Mouse (Mus musculus) forebrain, postnatal 0 days (tissue): ENCODE measurements around the gene Tgds. TPM values are rescaled to one million over a fixed set of nuclear protein-coding genes. Genes with fewer than 3 reads are reported as not detected.
A peak's percentile ranks its signal among the peaks of the same experiment; 100 is the strongest.

Experiments
- ATAC-seq: fragments of 200-750 bp; cut with Nextera tagmentation; 2 replicates; pipeline ENCODE4 v1.8.0; 2017; ENCODE audit warnings: mild to moderate bottlenecking, moderate library complexity
- DNase-seq: peaks from one replicate; pipeline ENCODE4 v3.0.0-alpha.2; 2015
- H3K27ac ChIP-seq: fragments of 300-500 bp; sonication (generic); 2 replicates; pipeline ENCODE4 v1.5.1; 2014; ENCODE audit warnings: low read depth, mild to moderate bottlenecking, antibody characterized with exemption, low read length, moderate library complexity, mixed read lengths
- H3K27me3 ChIP-seq: fragments of 300-500 bp; sonication (generic); 2 replicates; pipeline ENCODE4 v1.6.1; 2014; ENCODE audit warnings: mild to moderate bottlenecking, low read length, mixed read lengths; ENCODE audit not compliant: insufficient read depth
- H3K36me3 ChIP-seq: fragments of 300-500 bp; sonication (generic); 2 replicates; pipeline ENCODE4 v1.6.1; 2014; ENCODE audit warnings: mild to moderate bottlenecking, moderate library complexity; ENCODE audit not compliant: insufficient read depth
- H3K4me1 ChIP-seq: fragments of 300-500 bp; sonication (generic); 2 replicates; pipeline ENCODE4 v1.6.1; 2014; ENCODE audit warnings: antibody characterized with exemption; ENCODE audit not compliant: insufficient read depth
- H3K4me2 ChIP-seq: fragments of 300-500 bp; sonication (generic); 2 replicates; pipeline ENCODE4 v1.6.1; 2014; ENCODE audit warnings: low read depth, mild to moderate bottlenecking, moderate library complexity
- H3K4me3 ChIP-seq: fragments of 300-500 bp; sonication (generic); 2 replicates; pipeline ENCODE4 v1.5.1; 2014; ENCODE audit warnings: low read depth, low read length, mixed read lengths
- H3K9ac ChIP-seq: fragments of 300-500 bp; sonication (generic); 2 replicates; pipeline ENCODE4 v1.6.1; 2014; ENCODE audit warnings: mild to moderate bottlenecking
- H3K9me3 ChIP-seq: fragments of 300-500 bp; sonication (generic); 2 replicates; pipeline ENCODE4 v1.6.1; 2016; ENCODE audit warnings: low read length
- CTCF ChIP-seq: sonication (generic); IDR thresholded peaks from 2 replicates; pipeline ENCODE4 v1.5.1; 2016; ENCODE audit warnings: antibody characterized with exemption, control low read depth, low read depth
- WGBS: fragments of 180-500 bp; shearing (Covaris S2); extraction: QIAGEN DNeasy Blood & Tissue Kit; methylation state at CpG from one replicate; pipeline ENCODE4 v1.1.7; 2014; 5-methylcytosine and 5-hydroxymethylcytosine counted together
- polyA plus RNA-seq: library from polyadenylated mRNA; unstranded; fragments of >200 nt; fragmentation: Nextera tagmentation; extraction: Ambion mirVana; gene quantifications from 2 replicates; pipeline ENCODE4 v1.2.1, GENCODE M21; 2015
- total RNA-seq: library from RNA; depleted of rRNA; stranded (reverse); fragments of >200 nt; gene quantifications from 2 replicates; pipeline ENCODE4 v1.2.3, GENCODE M21; 2014

Gene Tgds
- total and polyA plus RNA-seq, 2 experiments from 2014 or later, result 8.4 to 8.9 TPM

DNA sequence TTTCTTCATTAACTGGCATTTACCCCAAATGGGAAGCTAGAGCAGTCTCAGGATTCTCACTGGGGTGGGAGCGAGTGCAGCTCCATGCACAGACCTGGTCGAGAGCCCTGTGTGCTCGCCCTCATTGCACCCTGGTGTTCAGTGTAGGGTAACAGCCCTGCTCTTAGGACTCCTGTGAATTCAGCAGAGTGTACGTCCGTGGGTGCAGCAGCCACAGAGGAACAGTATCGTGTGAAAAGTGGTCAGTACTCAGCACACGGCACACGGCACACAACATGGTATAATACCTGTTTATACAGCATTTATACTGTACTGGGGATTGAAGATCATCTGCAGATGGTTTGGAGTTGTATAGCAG, 19.7 kb upstream of the Tgds start:
- no peaks in the 10 kb centered on the region for H3K4me1 ChIP-seq
- peaks cover 27% of the 10 kb centered on the region for H3K36me3 ChIP-seq
- no peaks in the 10 kb centered on the region for H3K9me3 ChIP-seq
- H3K27ac ChIP-seq, result no peak overlapping the region
- no peak for DNase-seq
- H3K4me2 ChIP-seq, result no peak overlapping the region
- no peak overlapping the region for H3K4me3 ChIP-seq
- no peaks in the 10 kb centered on the region for H3K27me3 ChIP-seq
- TF ChIP-seq CTCF, result no peak
- no peak overlapping the region for H3K9ac ChIP-seq
- ATAC-seq, result 0 out of 2 replicates have a peak, but pooled peaks have one; percentile 10
- whole genome bisulfite sequencing, result 93% methylated on average over 8 of the region's 8 CpGs

DNA sequence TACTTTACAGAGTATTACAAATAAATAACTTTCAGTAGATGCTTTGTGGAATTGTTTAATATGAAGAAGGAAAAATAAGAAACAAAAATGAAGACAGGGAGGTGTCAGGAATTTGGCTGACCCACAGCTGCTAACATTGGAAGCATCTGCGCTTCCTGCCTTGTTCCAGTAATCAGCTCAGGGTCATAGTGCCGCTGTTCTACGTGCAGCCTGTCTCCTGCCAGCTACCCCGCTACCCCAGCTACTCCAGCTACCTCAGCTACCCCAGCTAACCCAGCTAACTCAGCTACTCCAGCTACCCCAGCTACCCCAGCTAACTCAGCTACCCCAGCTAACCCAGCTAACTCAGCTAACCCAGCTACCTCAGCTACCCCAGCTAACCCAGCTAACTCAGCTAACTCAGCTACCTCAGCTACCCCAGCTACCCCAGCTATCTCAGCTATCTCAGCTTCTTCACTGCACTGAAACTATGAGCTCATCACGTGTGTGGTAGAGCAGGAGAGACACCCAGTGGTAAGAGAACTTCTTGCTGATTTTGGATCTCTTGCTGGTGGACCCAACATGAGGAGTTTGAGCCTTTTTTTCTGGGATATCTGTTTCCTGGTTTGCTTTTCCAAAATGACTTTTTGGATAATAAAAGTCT, 19.2 kb upstream of the Tgds start:
- H3K4me3 ChIP-seq, result no peak overlapping the region

DNA sequence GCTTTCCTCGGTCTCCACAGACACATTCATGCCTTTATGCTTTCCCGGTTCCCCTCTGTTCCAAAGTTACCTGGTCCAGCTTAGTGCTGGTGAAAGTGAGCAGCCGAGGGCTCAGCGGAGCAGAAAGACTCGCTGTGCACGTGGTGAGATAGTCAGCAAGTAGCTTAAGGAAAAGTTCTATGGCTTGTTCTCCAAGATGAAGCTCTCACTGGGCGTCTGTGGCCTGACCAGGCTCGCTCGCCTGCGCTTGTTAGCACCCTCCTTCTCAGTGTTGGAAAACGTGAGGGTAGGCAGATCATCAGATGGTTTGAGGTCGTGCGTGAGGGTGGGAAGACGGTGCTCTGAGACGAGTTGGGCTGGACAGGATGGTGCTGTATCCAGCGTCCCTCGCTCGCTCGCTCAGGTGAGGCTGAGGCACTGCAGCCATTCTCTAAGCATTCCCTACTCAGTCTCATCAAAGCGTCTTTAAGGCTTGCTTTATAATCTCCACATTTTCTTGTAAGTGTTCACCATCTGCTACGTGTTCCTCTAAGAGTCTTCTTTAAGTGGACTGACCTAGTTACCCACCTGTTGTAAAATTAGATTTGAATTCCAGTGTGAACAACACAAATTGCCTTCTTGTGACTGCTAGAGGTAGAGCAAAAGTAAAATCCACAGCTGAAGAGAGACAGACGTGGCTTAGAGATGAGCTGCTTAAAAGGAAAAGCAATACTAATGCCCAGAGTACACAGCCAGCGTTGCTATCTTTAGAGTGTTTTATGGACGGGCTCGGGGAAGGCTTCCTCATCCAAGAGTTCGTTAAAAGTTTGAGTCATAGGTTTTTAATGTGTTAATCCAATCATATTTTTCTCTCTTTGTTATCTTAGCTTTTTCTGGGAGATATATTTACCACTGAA, 18.3 kb upstream of the Tgds start:
- DNase-seq (no peak), ATAC-seq (no peak)
- no peak overlapping the region for H3K4me2 ChIP-seq
- H3K9me3 ChIP-seq, result no peaks in the 10 kb centered on the region
- H3K9ac ChIP-seq, result no peak overlapping the region
- no peak for TF ChIP-seq CTCF
- H3K4me3 ChIP-seq, result no peak overlapping the region
- 83% methylated on average over 26 of the region's 26 CpGs for WGBS
- no peak overlapping the region for H3K27ac ChIP-seq
- no peaks in the 10 kb centered on the region for H3K4me1 ChIP-seq
- H3K36me3 ChIP-seq, result peaks cover 21% of the 10 kb centered on the region
- no peaks in the 10 kb centered on the region for H3K27me3 ChIP-seq

More for the DNA sequence above, 19.2 kb upstream of the Tgds start:
- DNase-seq, result peak; percentile 72
- no peak overlapping the region for H3K9ac ChIP-seq
- H3K36me3 ChIP-seq, result peaks cover 27% of the 10 kb centered on the region
- H3K9me3 ChIP-seq, result no peaks in the 10 kb centered on the region
- no peaks in the 10 kb centered on the region for H3K27me3 ChIP-seq
- no peak overlapping the region for H3K4me2 ChIP-seq
- no peaks in the 10 kb centered on the region for H3K4me1 ChIP-seq
- WGBS, result 64% methylated on average over 5 of the region's 5 CpGs
- ATAC-seq, result peak; percentile 79
- no peak overlapping the region for H3K27ac ChIP-seq
- TF ChIP-seq CTCF, result peak; percentile 77

DNA sequence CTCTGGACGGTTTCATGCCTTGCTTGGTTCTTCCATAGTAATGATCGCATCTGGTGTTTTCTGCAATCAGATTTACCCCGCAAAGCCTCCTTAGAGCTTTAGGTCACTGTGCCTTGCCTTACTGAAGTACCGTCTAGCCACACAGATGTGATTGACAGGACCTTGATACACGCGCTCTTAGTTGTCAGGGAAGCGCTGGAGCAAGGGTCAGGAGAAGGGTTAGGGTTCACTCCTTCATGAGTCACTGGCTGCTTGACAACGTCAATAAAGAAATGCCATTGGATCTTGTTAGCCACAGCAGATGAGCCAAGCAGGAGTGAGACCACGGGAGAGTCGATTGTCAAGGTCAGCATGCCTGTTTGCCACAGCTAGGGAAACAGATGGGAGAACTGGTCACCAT, 16.0 kb upstream of the Tgds start:
- no peaks in the 10 kb centered on the region for H3K9me3 ChIP-seq
- H3K36me3 ChIP-seq, result peaks cover 10% of the 10 kb centered on the region
- no peaks in the 10 kb centered on the region for H3K4me1 ChIP-seq
- no peak overlapping the region for H3K4me2 ChIP-seq
- WGBS, result 86% methylated on average over 10 of the region's 10 CpGs
- ATAC-seq (no peak), DNase-seq (no peak)
- H3K9ac ChIP-seq, result no peak overlapping the region
- H3K27me3 ChIP-seq, result no peaks in the 10 kb centered on the region
- H3K4me3 ChIP-seq, result no peak overlapping the region
- no peak for TF ChIP-seq CTCF
- no peak overlapping the region for H3K27ac ChIP-seq

DNA sequence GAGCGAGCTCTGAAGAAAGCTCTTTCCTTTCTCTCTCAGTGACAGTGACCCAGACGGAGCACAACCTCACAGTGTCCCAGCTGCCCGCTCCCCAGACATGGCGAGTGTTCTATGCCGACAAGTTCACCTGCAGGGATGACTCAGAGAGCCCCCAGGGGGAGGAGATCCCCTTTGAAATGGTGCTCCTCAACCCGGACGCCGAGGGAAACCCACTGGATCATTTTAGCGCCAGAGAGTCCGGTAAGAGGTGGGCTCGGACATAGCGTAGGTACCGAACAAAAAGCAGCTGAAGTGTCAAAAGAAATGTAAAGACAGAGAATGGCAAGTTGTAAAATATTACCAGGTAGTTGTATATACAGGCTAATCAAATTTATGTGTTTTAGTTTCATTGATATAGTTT, 15.5 kb upstream of the Tgds start:
- 92% methylated on average over 13 of the region's 13 CpGs for WGBS
- no peaks in the 10 kb centered on the region for H3K4me1 ChIP-seq
- no peak overlapping the region for H3K4me2 ChIP-seq
- no peak overlapping the region for H3K4me3 ChIP-seq
- H3K9me3 ChIP-seq, result no peaks in the 10 kb centered on the region
- no peak for TF ChIP-seq CTCF
- H3K9ac ChIP-seq, result no peak overlapping the region
- H3K36me3 ChIP-seq, result peaks cover 7% of the 10 kb centered on the region
- DNase-seq (no peak), ATAC-seq (no peak)
- H3K27me3 ChIP-seq, result no peaks in the 10 kb centered on the region
- H3K27ac ChIP-seq, result no peak overlapping the region

DNA sequence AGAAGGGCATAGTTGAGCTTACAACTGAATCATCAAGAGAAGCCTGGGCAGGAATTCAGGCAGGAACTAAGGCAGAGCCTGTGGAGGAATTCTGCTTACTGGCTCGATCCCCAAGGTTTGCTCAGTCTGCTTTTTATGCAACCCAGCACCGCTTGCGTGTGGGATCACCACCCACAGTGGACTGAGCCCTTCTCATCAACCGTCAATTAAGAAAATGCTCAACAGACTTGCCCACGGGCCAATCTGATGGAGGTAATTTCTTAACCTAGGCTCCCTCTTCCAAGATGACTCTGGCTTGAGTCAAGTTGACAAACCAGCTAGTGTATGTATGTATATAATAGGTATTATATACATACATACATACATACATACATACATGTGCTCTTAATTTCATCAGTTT, 9.7 kb upstream of the Tgds start:
- DNase-seq, result no peak
- TF ChIP-seq CTCF, result no peak
- 89% methylated on average over 5 of the region's 5 CpGs for WGBS

DNA sequence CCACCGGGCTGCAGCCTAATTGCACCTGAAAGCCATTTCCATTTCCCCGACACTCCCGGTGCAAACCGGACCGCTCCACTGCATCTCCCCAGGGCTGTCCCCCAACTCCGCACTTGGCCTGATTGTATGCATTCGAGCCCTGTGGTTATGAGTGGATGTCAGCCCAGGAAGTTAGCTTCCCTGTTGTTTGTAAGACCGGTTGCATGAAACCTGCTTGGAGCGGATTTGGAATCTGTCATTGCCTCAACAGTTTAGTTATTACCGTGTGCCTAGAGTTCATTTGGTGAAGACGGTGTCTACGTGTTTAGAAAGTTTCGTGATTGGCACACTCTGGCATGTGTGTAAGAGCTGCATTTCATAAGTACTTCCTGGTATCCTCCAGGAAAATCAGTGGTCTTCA, 4.9 kb upstream of the Tgds start:
- H3K36me3 ChIP-seq, result peaks cover 17% of the 10 kb centered on the region
- peak overlapping the region; percentile 76 for H3K4me3 ChIP-seq
- H3K9ac ChIP-seq, result peak overlapping the region; percentile 73
- no peaks in the 10 kb centered on the region for H3K27me3 ChIP-seq
- H3K4me1 ChIP-seq, result peaks cover 9% of the 10 kb centered on the region; the same call in 1 of the 2 replicates
- peak; percentile 58 for DNase-seq
- H3K4me2 ChIP-seq, result peak overlapping the region; percentile 64
- H3K9me3 ChIP-seq, result no peaks in the 10 kb centered on the region
- no peak for TF ChIP-seq CTCF
- H3K27ac ChIP-seq, result peak overlapping the region; percentile 70; the same call in 1 of the 2 replicates
- 1% methylated on average over 13 of the region's 13 CpGs for WGBS
- ATAC-seq, result peak; percentile 4; the same call in 1 of the 2 replicates

More for the DNA sequence above, 9.7 kb upstream of the Tgds start:
- H3K36me3 ChIP-seq, result peaks cover 17% of the 10 kb centered on the region
- H3K4me3 ChIP-seq, result no peak overlapping the region
- no peak for ATAC-seq
- H3K27ac ChIP-seq, result no peak overlapping the region
- H3K27me3 ChIP-seq, result no peaks in the 10 kb centered on the region
- no peaks in the 10 kb centered on the region for H3K9me3 ChIP-seq
- peaks cover 7% of the 10 kb centered on the region; the same call in 1 of the 2 replicates for H3K4me1 ChIP-seq
- no peak overlapping the region for H3K4me2 ChIP-seq
- H3K9ac ChIP-seq, result no peak overlapping the region
